Mouse (Mus musculus): Measurements from ENCODE around the gene Scn5a. TPM values are rescaled to one million over a fixed set of nuclear protein-coding genes. Genes with fewer than 3 reads are reported as not detected.
A peak's percentile ranks its signal among the peaks of the same experiment; 100 is the strongest.

Scn5a gene
- total and polyA plus RNA-seq, 3 experiments = 0.03 TPM; not detected in 2

- TF ChIP-seq MAFK (IDR thresholded peaks at IDR 0.05; ENCODE audit: borderline replicate concordance, low read depth, low read length) = peak; percentile 79
- TF ChIP-seq ZMIZ1 (IDR thresholded peaks at IDR 0.05; ENCODE audit: low read depth, low read length) = no peak
- TF ChIP-seq JUND (IDR thresholded peaks at IDR 0.05; ENCODE audit: low read depth, low read length) = no peak
- DNase-seq (ENCODE audit: low read depth, low spot score) = no peak
- H3K36me3 ChIP-seq (ENCODE audit: control insufficient read depth in 1 of 2, insufficient read depth in 2 of 2, low read length in 2 of 2) = no peaks in the 10 kb centered on the region
- no peaks in the 10 kb centered on the region for H3K27me3 ChIP-seq (ENCODE audit: control insufficient read depth in 1 of 2, insufficient read depth in 2 of 2, low read length in 2 of 2)
- H3K9me3 ChIP-seq (replicated peaks; ENCODE audit: insufficient read depth, low read length) = no peaks in the 10 kb centered on the region
- no peak overlapping the region for H3K4me3 ChIP-seq (ENCODE audit: control insufficient read depth in 1 of 2, insufficient read depth in 1 of 2, low read depth in 2 of 2, low read length in 2 of 2)
- H3K27ac ChIP-seq (ENCODE audit: control insufficient read depth, low read depth, low read length) = no peak overlapping the region
- no peaks in the 10 kb centered on the region for H3K4me1 ChIP-seq (ENCODE audit: control insufficient read depth in 1 of 2, insufficient read depth in 2 of 2, low read length in 2 of 2)
- no peak overlapping the region for H3K9ac ChIP-seq (ENCODE audit: control insufficient read depth, low read depth, low read length, poor library complexity, severe bottlenecking)
- no peaks in the 10 kb centered on the region for H3K79me2 ChIP-seq (ENCODE audit: control insufficient read depth, insufficient read depth, low read length, poor library complexity)
These were observed 28.1 kb upstream of the Scn5a start for GRCm38 (mm10) chr9:119606906-119607305.

GRCm38 (mm10) chr9:119604607-119605006 lies 25.8 kb upstream of the Scn5a start:
- no peak overlapping the region for H3K27ac ChIP-seq (ENCODE audit: control insufficient read depth, low read depth, low read length)
- no peaks in the 10 kb centered on the region for H3K9me3 ChIP-seq (replicated peaks; ENCODE audit: insufficient read depth, low read length)
- H3K4me1 ChIP-seq (ENCODE audit: control insufficient read depth in 1 of 2, insufficient read depth in 2 of 2, low read length in 2 of 2) = no peaks in the 10 kb centered on the region
- H3K27me3 ChIP-seq (ENCODE audit: control insufficient read depth in 1 of 2, insufficient read depth in 2 of 2, low read length in 2 of 2) = no peaks in the 10 kb centered on the region
- no peak for TF ChIP-seq KAT2A (conservative IDR thresholded peaks at IDR 0.05; ENCODE audit: low read depth, low read length)
- H3K4me3 ChIP-seq (ENCODE audit: control insufficient read depth in 1 of 2, insufficient read depth in 1 of 2, low read depth in 2 of 2, low read length in 2 of 2) = no peak overlapping the region
- no peaks in the 10 kb centered on the region for H3K79me2 ChIP-seq (ENCODE audit: control insufficient read depth, insufficient read depth, low read length, poor library complexity)
- H3K36me3 ChIP-seq (ENCODE audit: control insufficient read depth in 1 of 2, insufficient read depth in 2 of 2, low read length in 2 of 2) = no peaks in the 10 kb centered on the region
- no peak for DNase-seq (ENCODE audit: low read depth, low spot score)
- no peak overlapping the region for H3K9ac ChIP-seq (ENCODE audit: control insufficient read depth, low read depth, low read length, poor library complexity, severe bottlenecking)

GRCm38 (mm10) chr9:119598501-119598900 lies 19.7 kb upstream of the Scn5a start:
- H3K9me3 ChIP-seq (replicated peaks; ENCODE audit: insufficient read depth, low read length) = no peaks in the 10 kb centered on the region
- no peaks in the 10 kb centered on the region for H3K79me2 ChIP-seq (ENCODE audit: control insufficient read depth, insufficient read depth, low read length, poor library complexity)
- no peak overlapping the region for H3K9ac ChIP-seq (ENCODE audit: control insufficient read depth, low read depth, low read length, poor library complexity, severe bottlenecking)
- no peaks in the 10 kb centered on the region for H3K27me3 ChIP-seq (ENCODE audit: control insufficient read depth in 1 of 2, insufficient read depth in 2 of 2, low read length in 2 of 2)
- H3K27ac ChIP-seq (ENCODE audit: control insufficient read depth, low read depth, low read length) = no peak overlapping the region
- no peak overlapping the region for H3K4me3 ChIP-seq (ENCODE audit: control insufficient read depth in 1 of 2, insufficient read depth in 1 of 2, low read depth in 2 of 2, low read length in 2 of 2)
- DNase-seq (ENCODE audit: low read depth, low spot score) = no peak
- no peaks in the 10 kb centered on the region for H3K36me3 ChIP-seq (ENCODE audit: control insufficient read depth in 1 of 2, insufficient read depth in 2 of 2, low read length in 2 of 2)
- no peaks in the 10 kb centered on the region for H3K4me1 ChIP-seq (ENCODE audit: control insufficient read depth in 1 of 2, insufficient read depth in 2 of 2, low read length in 2 of 2)
- no peak for TF ChIP-seq UBTF (IDR thresholded peaks at IDR 0.05; ENCODE audit: borderline replicate concordance, insufficient read depth, low read depth, low read length)

GRCm38 (mm10) chr9:119597332-119597731 lies 18.5 kb upstream of the Scn5a start:
- H3K27me3 ChIP-seq (ENCODE audit: control insufficient read depth in 1 of 2, insufficient read depth in 2 of 2, low read length in 2 of 2) = no peaks in the 10 kb centered on the region
- no peaks in the 10 kb centered on the region for H3K79me2 ChIP-seq (ENCODE audit: control insufficient read depth, insufficient read depth, low read length, poor library complexity)
- H3K9me3 ChIP-seq (replicated peaks; ENCODE audit: insufficient read depth, low read length) = no peaks in the 10 kb centered on the region
- peak; percentile 6 for DNase-seq (ENCODE audit: low read depth, low spot score)
- H3K9ac ChIP-seq (ENCODE audit: control insufficient read depth, low read depth, low read length, poor library complexity, severe bottlenecking) = no peak overlapping the region
- H3K36me3 ChIP-seq (ENCODE audit: control insufficient read depth in 1 of 2, insufficient read depth in 2 of 2, low read length in 2 of 2) = no peaks in the 10 kb centered on the region
- no peak overlapping the region for H3K4me3 ChIP-seq (ENCODE audit: control insufficient read depth in 1 of 2, insufficient read depth in 1 of 2, low read depth in 2 of 2, low read length in 2 of 2)
- H3K4me1 ChIP-seq (ENCODE audit: control insufficient read depth in 1 of 2, insufficient read depth in 2 of 2, low read length in 2 of 2) = no peaks in the 10 kb centered on the region
- no peak overlapping the region for H3K27ac ChIP-seq (ENCODE audit: control insufficient read depth, low read depth, low read length)
- TF ChIP-seq CTCF (IDR thresholded peaks at IDR 0.05 in 2 of 3, conservative IDR thresholded peaks at IDR 0.05 in 1 of 3; ENCODE audit: control insufficient read depth in 1 of 3, insufficient read depth in 1 of 3, low read depth in 2 of 3, low read length in 3 of 3, poor library complexity in 1 of 3, severe bottlenecking in 1 of 3) (no peak), POLR2A (IDR thresholded peaks at IDR 0.05; ENCODE audit: control insufficient read depth in 1 of 2, insufficient read depth in 1 of 2, low read depth in 1 of 2, low read length in 2 of 2, poor library complexity in 1 of 2) (no peak), MAX (IDR thresholded peaks at IDR 0.05; ENCODE audit: low read length) (no peak), TBP (IDR thresholded peaks at IDR 0.05; ENCODE audit: low read depth, low read length) (no peak), KAT2A (conservative IDR thresholded peaks at IDR 0.05; ENCODE audit: low read depth, low read length) (no peak), TCF12 (IDR thresholded peaks at IDR 0.05; ENCODE audit: low read depth, low read length) (no peak), USF2 (IDR thresholded peaks at IDR 0.05; ENCODE audit: borderline replicate concordance in 1 of 2, insufficient read depth in 1 of 2, low read depth in 1 of 2, low read length in 2 of 2) (no peak), SMC3 (IDR thresholded peaks at IDR 0.05; ENCODE audit: low read depth, low read length) (no peak), CHD1 (IDR thresholded peaks at IDR 0.05; ENCODE audit: low read depth, low read length) (no peak), MYC (IDR thresholded peaks at IDR 0.05; ENCODE audit: low read depth, low read length) (no peak), POLR2AphosphoS2 (IDR thresholded peaks at IDR 0.05; ENCODE audit: low read length) (no peak), MAFK (IDR thresholded peaks at IDR 0.05; ENCODE audit: borderline replicate concordance, low read depth, low read length) (no peak), MEF2A (IDR thresholded peaks at IDR 0.05; ENCODE audit: extremely low read depth, insufficient replicate concordance, low read depth, low read length, poor library complexity, severe bottlenecking) (no peak), MXI1 (IDR thresholded peaks at IDR 0.05; ENCODE audit: low read depth, low read length) (no peak)
